Mouse (Mus musculus) leukemia stem cell, adult 10-12 weeks (primary cell): ENCODE measurements around the gene Sell. TPM values are rescaled to one million over a fixed set of nuclear protein-coding genes. Genes with fewer than 3 reads are reported as not detected.

Experiments
- polyA plus RNA-seq: library from polyadenylated mRNA; stranded (reverse); fragments of >175 nt; gene quantifications from 2 replicates; pipeline ENCODE4 v1.2.3, GENCODE M21; 2012; ENCODE audit warnings: low replicate concordance

Gene Sell
- 5.5 and 17.7 TPM in 2 replicates for polyA plus RNA-seq

DNA sequence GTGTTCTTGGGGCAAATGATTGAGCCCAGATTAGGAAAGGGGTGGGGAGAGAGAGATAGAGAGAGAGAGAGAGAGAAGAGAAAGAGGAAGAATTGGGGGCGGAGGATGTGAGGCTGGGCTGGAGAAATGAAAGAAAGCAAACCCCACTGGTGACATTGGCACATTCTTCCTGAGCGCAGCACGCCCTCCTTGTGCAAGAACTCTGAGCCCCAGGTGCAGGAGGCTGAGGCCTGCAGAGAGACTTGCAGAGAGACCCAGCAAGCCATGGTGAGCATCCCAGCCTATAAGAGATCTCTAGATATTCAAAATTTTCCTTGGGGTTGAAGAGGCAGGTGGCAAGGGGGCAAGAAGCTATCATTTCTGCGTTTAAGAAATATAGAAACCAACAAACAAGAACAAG lies at the start of gene Sell:
TSS of gene Sell (plus strand) at position 58 of the 400 bp plus-strand sequence.

DNA sequence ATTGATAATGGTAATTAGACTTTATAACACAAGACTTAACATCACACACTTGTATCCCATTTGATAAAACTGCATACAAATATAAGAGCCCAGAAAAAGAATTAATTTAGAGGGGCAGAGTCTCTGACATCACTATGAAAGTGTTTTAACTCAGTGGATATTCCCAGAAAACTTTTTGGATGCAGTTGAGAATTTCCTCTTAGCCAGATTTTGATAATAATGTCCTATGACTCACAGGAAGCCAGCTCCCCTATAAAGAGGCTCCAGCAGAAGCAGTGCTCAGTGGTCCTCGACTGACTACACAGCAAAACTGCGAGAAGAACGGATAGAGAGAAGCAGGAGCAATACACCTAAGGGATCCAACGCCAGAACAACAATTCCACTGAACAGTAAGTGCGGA lies 13.8 kb upstream of the Sell start, which contains the start of gene Sele:
TSS of gene Sele (plus strand) at position 301 of the 400 bp plus-strand sequence.

DNA sequence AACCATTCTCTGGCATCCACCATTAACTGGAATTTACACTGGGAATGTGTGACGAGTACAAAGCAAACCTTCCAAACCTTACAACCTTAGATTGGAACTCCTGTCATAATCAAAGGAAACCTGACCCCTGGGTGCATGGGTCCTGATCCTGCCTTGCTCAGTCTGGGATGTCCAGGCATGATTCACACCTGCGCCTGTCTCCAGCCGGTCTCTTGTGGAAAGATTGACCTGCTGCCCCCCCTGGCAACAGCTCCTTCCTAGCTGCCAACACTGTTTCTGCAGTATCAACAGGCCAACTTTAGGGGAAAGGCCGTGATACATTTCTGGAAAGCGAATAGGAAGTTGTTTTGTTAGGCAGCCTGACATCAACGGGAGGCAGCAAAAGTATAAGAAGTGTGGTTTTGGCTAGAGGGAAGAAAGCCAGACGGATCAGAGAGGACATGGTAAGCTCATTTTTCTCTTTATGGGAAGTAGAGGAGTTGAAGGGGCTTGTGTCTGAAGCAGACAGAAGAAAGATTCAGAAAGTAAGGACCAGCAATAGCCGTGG lies 53.2 kb downstream of the Sell start, which contains the start of gene Selp:
TSS of gene Selp (plus strand) at position 318 of the 547 bp plus-strand sequence.

Other genes starting within 250 kb of the Sell start
- 4.5 and 5.8 TPM in 2 replicates for gene Scyl3, start 132.9 kb upstream of the Sell start, polyA plus RNA-seq
- 0.43 and 1.4 TPM in 2 replicates for gene BC055324, start 67.2 kb upstream of the Sell start, polyA plus RNA-seq
- gene Mettl18, start 67.1 kb upstream of the Sell start, polyA plus RNA-seq: 0.16 TPM in 1 of 2 replicates, not detected in the other
- gene Sele, start 13.7 kb upstream of the Sell start, polyA plus RNA-seq: 0.11 TPM in 1 of 2 replicates, not detected in the other
- gene Selp, start 53.3 kb downstream of the Sell start, polyA plus RNA-seq: 0.12 and 2.5 TPM in 2 replicates
- 0.03 and 0.10 TPM in 2 replicates for gene F5, start 89.9 kb downstream of the Sell start, polyA plus RNA-seq
- gene Slc19a2, start 187.1 kb downstream of the Sell start, polyA plus RNA-seq: 39.1 and 47.4 TPM in 2 replicates
- 0.89 and 1.7 TPM in 2 replicates for gene Ccdc181, start 213.6 kb downstream of the Sell start, polyA plus RNA-seq
- 1.1 and 2.9 TPM in 2 replicates for gene Nme7, start 242.1 kb downstream of the Sell start, polyA plus RNA-seq
- gene Blzf1, start 245.5 kb downstream of the Sell start, polyA plus RNA-seq: 0.51 and 0.64 TPM in 2 replicates